Mouse (Mus musculus) olfactory bulb, adult 2 months (tissue): ENCODE data around the gene Mga.

ENCODE experiments used
- CTCF ChIP-seq: fragments of 200-500 bp; IDR thresholded peaks from 2 replicates; pipeline ENCODE4 v1.5.1; 2012; ENCODE audit warnings: low read depth, mild to moderate bottlenecking, low read length, moderate library complexity; ENCODE audit not compliant: insufficient read depth
- POLR2A ChIP-seq: fragments of 200-500 bp; IDR thresholded peaks from 2 replicates; pipeline ENCODE4 v1.6.1; 2012; ENCODE audit warnings: mild to moderate bottlenecking, low read depth, low read length, moderate library complexity; ENCODE audit not compliant: insufficient read depth

- TF ChIP-seq POLR2A (no peak), CTCF (no peak)
Measured at GRCm38 (mm10) chr2:119980343-119980986, 83.4 kb downstream of the Mga start.
